Mouse (Mus musculus) midbrain, embryonic 11.5 days (tissue): Measurements from ENCODE around the gene Tomm20. TPM values are rescaled to one million over a fixed set of nuclear protein-coding genes. Genes with fewer than 3 reads are reported as not detected.
"Not testable (repeated sequence)": the region's sequence is repeated elsewhere in the genome, so short reads cannot be mapped to it uniquely, and the experiment has no call there.

Experiments used
- ATAC-seq: fragments of 200-750 bp; cut with Nextera tagmentation; 2 replicates; pipeline ENCODE4 v1.8.0; 2017; ENCODE audit warnings: moderate TSS enrichment, moderate library complexity; ENCODE audit not compliant: low FRiP score
- DNase-seq: peaks from one replicate; pipeline ENCODE4 v3.0.0; 2015; ENCODE audit warnings: low spot score; ENCODE audit errors: missing footprints
- H3K27ac ChIP-seq: fragments of 300-500 bp; sonication (generic); 2 replicates; pipeline ENCODE4 v1.5.1; 2014; ENCODE audit warnings: low read depth, low read length
- H3K27me3 ChIP-seq: fragments of 300-500 bp; sonication (generic); 2 replicates; pipeline ENCODE4 v1.6.1; 2014; ENCODE audit warnings: mild to moderate bottlenecking, low read length, moderate library complexity, mixed read lengths; ENCODE audit not compliant: control insufficient read depth, insufficient read depth
- H3K36me3 ChIP-seq: fragments of 300-500 bp; sonication (generic); 2 replicates; pipeline ENCODE4 v1.6.1; 2014; ENCODE audit warnings: mild to moderate bottlenecking, low read length, moderate library complexity, mixed read lengths; ENCODE audit not compliant: control insufficient read depth, insufficient read depth
- H3K4me1 ChIP-seq: fragments of 300-500 bp; sonication (generic); 2 replicates; pipeline ENCODE4 v1.6.1; 2014; ENCODE audit warnings: low read length; ENCODE audit not compliant: control insufficient read depth, insufficient read depth
- H3K4me2 ChIP-seq: fragments of 300-500 bp; sonication (generic); 2 replicates; pipeline ENCODE4 v1.6.1; 2014; ENCODE audit warnings: mild to moderate bottlenecking, moderate library complexity
- H3K4me3 ChIP-seq: fragments of 300-500 bp; sonication (generic); 2 replicates; pipeline ENCODE4 v1.5.1; 2014; ENCODE audit warnings: low read depth, low read length
- H3K9ac ChIP-seq: fragments of 300-500 bp; sonication (generic); 2 replicates; pipeline ENCODE4 v1.6.1; 2014; ENCODE audit warnings: low read length
- H3K9me3 ChIP-seq: fragments of 300-500 bp; sonication (generic); 2 replicates; pipeline ENCODE4 v1.6.1; 2016; ENCODE audit warnings: low read length; ENCODE audit not compliant: control insufficient read depth
- WGBS: fragments of 180-500 bp; shearing (Covaris S2); extraction: QIAGEN DNeasy Blood & Tissue Kit; methylation state at CpG from one replicate; pipeline ENCODE4 v1.1.7; 2014; 5-methylcytosine and 5-hydroxymethylcytosine counted together
- polyA plus RNA-seq: library from polyadenylated mRNA; unstranded; fragments of >200 nt; fragmentation: Nextera tagmentation; extraction: Ambion mirVana; gene quantifications from 2 replicates; pipeline ENCODE4 v1.2.1, GENCODE M21; 2014

Tomm20 gene
- polyA plus RNA-seq, 1 experiment from 2014 or later: 240 TPM

DNA sequence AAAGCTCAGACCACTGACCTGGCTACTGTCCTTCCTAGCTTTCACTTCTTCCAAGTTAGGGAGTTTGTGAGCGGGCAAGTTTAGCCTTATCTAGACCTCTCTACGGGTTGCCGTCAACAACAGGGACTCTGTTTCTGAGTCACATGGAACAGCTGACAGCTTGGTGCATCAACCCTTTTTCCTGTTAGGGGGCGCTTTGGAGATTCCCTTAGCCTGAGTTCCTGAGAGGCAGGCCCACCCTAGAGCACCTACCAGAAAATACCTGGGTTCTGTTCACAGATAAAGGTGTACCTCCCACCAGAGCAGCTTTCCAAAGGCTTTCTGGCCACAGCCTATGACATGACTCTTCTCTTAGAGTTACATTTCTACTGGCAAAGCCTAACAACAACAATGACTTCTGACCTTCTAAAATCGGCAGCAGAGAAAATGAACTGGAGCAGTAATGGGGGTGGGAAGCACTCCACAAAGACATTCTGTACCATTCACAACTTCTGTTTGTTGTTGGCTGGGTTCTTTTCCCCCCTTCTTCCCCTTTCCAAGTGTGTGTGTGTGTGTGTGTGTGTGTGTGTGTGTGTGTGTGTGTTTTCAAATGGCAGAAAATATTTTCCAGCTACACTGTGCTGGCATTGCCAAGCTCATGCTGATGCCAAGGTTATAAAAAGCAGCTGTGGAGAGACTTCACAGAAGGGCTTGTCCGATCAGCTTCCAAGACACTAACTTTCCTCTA, 28.3 kb downstream of the Tomm20 start:
- 66% methylated on average over 6 of the region's 6 CpGs for WGBS
- Histone ChIP-seq H3K4me3 (no peak overlapping the region), H3K27me3 (no peaks in the 10 kb centered on the region), H3K9me3 (no peaks in the 10 kb centered on the region), H3K36me3 (no peaks in the 10 kb centered on the region), H3K4me2 (no peak overlapping the region), H3K4me1 (no peaks in the 10 kb centered on the region; the same call in 1 of the 2 replicates), H3K27ac (no peak overlapping the region), H3K9ac (no peak overlapping the region)
- ATAC-seq: no peak
- DNase-seq: no peak

DNA sequence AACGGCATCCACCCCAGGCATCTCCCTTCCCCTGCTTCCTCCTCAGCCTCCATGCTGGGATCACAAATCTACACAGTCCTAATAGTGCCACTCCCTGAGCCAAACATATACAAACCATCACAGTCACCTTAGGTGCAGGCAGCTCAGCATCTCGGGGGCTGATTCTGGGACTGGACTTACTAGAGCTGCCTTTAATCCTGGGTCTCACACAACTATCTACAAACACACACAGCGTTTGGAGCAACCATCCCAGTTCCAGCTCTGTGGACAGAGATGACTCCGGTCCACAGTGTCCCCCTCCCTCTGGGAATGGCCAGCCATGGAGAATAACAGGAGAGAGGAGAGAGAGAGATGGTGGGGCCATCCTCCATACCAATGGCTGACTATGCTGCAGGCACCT, 29.0 kb downstream of the Tomm20 start:
- no peaks in the 10 kb centered on the region; the same call in 1 of the 2 replicates for H3K4me1 ChIP-seq
- no peak overlapping the region for H3K4me3 ChIP-seq
- H3K9ac ChIP-seq: no peak overlapping the region
- DNase-seq (no peak), ATAC-seq (no peak)
- no peak overlapping the region for H3K4me2 ChIP-seq
- H3K9me3 ChIP-seq: no peaks in the 10 kb centered on the region
- no peaks in the 10 kb centered on the region for H3K36me3 ChIP-seq
- H3K27ac ChIP-seq: no peak overlapping the region
- 87% methylated on average over 4 of the region's 4 CpGs for WGBS
- H3K27me3 ChIP-seq: no peaks in the 10 kb centered on the region

DNA sequence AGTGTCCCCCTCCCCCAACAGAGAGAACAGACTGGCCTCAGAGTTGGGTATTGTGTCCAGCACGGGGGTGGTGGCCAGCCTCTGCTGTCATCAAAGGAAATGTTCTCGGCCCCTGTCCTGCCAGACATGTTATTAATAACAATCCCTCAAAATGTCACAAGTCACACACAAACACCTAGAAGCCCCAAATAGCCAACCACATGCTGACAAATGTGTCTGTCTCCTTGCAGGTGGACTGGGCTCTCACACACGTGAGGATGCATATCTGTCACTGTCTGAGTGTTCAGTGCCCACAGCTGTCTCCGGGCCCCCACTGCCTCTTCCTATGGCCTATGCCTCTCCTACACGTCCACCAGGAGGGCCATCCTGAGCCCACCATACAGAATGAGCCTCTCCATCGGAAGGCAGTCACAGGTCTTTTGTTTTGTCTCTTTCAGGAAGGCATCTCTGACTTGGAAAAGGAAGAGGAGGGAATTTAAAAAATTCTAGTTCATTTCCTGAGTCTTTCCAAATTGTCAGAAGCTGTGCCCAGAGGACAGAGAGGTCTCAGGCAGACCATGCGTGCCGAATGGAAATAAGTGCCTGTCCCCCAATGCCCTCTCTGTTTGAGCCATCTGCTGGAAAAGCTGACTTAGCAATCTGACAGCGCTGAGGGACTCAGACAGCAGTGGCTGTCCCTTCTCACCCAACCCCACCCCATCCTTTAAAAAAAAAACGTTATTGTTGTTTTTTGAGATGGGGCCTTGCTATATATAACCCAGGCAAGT, 30.9 kb downstream of the Tomm20 start:
- no peaks in the 10 kb centered on the region for H3K27me3 ChIP-seq
- H3K9ac ChIP-seq: no peak overlapping the region
- DNase-seq: no peak
- H3K4me1 ChIP-seq: no peaks in the 10 kb centered on the region; the same call in 1 of the 2 replicates
- no peaks in the 10 kb centered on the region for H3K9me3 ChIP-seq
- no peak for ATAC-seq
- no peak overlapping the region for H3K4me3 ChIP-seq
- no peak overlapping the region for H3K27ac ChIP-seq
- no peak overlapping the region for H3K4me2 ChIP-seq
- H3K36me3 ChIP-seq: no peaks in the 10 kb centered on the region
- WGBS: 51% methylated on average over 10 of the region's 10 CpGs

DNA sequence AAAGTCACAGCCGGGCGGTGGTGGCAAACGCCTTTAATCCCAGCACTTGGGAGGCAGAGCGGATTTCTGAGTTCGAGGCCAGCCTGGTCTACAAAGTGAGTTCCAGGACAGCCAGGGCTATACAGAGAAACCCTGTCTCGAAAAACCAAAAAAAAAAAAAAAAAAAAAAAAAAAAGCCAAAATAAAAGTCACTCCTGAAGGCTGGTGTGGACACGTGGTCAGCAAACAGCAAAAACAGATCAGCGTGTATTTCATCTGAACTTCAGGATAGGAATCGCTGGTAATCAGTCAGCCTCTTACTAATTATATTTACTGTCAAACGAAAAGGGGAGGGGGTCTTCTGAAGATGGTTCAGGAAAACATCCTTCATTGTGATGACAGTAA, 31.5 kb downstream of the Tomm20 start:
- H3K36me3 ChIP-seq, H3K27ac ChIP-seq, H3K4me1 ChIP-seq, ATAC-seq, DNase-seq, H3K27me3 ChIP-seq, H3K4me2 ChIP-seq, H3K9me3 ChIP-seq, H3K4me3 ChIP-seq, H3K9ac ChIP-seq: not testable (repeated sequence)
- 75% methylated on average over 10 of the region's 10 CpGs for WGBS

DNA sequence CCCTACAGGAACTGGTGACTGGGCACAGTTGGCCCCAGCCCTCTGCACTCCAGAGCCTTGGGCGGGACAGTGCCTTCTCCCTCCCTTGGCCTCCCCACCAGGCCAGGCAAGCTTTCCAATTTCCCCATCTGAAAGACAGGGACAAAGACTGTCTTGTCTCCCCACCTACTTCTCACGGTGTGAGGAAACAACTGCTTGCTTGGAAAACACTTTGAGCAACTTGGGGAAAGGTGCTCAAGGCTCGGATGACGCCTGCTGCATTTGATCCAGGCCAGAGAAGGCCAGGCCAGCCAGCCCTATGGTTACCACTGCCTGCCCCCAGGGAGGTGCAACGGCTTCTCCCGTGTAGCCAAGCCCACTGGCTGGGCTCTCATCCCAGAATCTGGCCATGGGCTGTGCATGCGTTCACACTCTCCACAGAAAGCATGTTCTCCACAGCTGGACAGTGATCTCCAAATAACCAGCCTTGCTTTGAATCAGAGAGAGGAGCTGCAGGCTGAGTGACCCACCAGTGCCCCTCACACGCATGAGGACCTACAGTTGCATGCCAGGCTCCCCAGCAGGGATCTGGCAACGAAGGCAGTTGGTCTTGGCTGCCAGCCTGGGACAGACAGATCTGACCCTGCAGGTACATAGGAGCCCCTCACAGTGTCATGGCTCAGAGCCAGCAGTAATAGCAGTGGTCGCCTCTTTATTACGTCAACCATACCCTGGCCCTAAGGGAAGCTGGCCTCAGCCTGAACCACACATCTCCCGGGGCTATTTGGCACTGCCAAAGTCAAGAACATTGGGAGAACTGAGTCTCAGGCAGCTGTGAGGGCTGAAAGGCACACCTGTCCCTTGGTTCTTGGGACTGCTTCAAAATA, 32.2 kb downstream of the Tomm20 start:
- no peaks in the 10 kb centered on the region for H3K36me3 ChIP-seq
- no peaks in the 10 kb centered on the region; the same call in 1 of the 2 replicates for H3K4me1 ChIP-seq
- no peaks in the 10 kb centered on the region for H3K27me3 ChIP-seq
- H3K9me3 ChIP-seq: no peaks in the 10 kb centered on the region
- no peak for ATAC-seq
- H3K4me3 ChIP-seq: no peak overlapping the region
- DNase-seq: no peak
- no peak overlapping the region for H3K27ac ChIP-seq
- 74% methylated on average over 12 of the region's 12 CpGs for WGBS
- H3K4me2 ChIP-seq: no peak overlapping the region
- no peak overlapping the region for H3K9ac ChIP-seq

DNA sequence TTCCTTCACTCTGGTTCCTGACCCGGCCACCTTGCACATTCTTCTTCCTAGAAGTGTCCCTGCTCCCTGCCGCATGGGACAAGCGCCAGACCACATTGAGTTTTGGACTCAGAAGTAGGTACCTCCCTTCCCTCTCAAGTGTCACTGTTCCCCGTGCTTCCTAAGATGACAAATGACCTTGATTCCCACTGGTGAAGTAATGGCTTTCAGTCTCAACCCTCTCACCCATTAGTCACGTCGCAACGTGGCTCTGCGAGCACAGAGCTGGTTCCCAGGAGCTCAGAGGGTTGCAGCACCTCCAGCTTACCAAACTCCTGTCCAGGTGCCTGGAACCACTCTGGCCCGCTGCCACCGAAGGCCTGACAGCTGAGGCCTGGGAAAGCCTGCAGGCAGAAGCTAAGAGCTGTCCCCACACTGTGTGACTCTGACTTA, 36.3 kb downstream of the Tomm20 start:
- Histone ChIP-seq H3K27me3 (no peaks in the 10 kb centered on the region), H3K4me1 (no peaks in the 10 kb centered on the region; the same call in 1 of the 2 replicates), H3K4me3 (no peak overlapping the region), H3K4me2 (no peak overlapping the region), H3K36me3 (no peaks in the 10 kb centered on the region), H3K27ac (no peak overlapping the region), H3K9me3 (no peaks in the 10 kb centered on the region), H3K9ac (no peak overlapping the region)
- WGBS: 82% methylated on average over 10 of the region's 10 CpGs
- ATAC-seq: no peak
- no peak for DNase-seq

DNA sequence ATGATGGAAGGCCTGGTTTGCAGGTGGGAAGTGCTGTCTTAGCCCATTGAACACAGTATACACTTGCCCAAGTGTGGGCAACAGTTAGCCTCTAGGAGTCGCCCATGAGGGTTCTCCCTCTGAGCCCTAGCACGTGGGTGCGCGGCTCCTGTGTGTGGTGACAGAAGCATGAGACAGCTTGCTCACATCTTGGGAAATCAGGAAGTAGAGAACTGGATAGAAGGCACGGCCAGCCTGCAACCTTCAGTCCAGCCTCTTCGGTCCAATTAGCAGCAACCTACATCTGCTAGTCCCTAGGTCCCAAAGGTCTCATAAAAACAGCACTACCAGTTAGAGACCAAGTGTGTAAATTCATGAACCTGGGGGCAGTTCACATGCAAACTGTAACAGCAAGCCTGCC, 36.8 kb downstream of the Tomm20 start:
- ATAC-seq: no peak
- H3K9ac ChIP-seq: no peak overlapping the region
- no peak overlapping the region for H3K4me3 ChIP-seq
- H3K36me3 ChIP-seq: no peaks in the 10 kb centered on the region
- DNase-seq: no peak
- H3K27ac ChIP-seq: no peak overlapping the region
- WGBS: 78% methylated on average over 6 of the region's 6 CpGs
- H3K9me3 ChIP-seq: no peaks in the 10 kb centered on the region
- no peaks in the 10 kb centered on the region for H3K4me1 ChIP-seq
- H3K27me3 ChIP-seq: no peaks in the 10 kb centered on the region
- no peak overlapping the region for H3K4me2 ChIP-seq

DNA sequence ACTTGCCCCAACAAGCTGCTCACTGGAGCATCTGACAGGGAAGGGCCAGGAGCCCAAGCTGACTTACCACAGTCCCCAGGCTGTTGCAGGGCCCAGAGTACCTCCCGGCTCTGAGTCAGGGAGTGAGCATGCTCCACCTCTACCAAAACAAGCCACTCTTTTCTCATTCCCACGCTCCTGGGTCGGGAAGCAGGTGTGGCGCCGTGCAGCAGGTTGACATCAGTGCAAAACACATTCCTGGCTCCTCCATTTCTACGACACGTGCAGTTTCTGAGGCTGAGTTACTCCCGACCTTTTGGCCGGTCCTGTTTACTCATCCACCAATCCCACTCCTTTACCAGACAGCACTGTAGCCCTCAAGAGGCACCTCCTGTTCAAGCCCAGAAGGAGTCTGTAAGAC, 37.7 kb downstream of the Tomm20 start:
- Histone ChIP-seq H3K4me3 (no peak overlapping the region), H3K27me3 (no peaks in the 10 kb centered on the region), H3K27ac (no peak overlapping the region), H3K4me2 (no peak overlapping the region), H3K4me1 (no peaks in the 10 kb centered on the region), H3K9ac (no peak overlapping the region), H3K36me3 (no peaks in the 10 kb centered on the region), H3K9me3 (no peaks in the 10 kb centered on the region)
- DNase-seq (no peak), ATAC-seq (no peak)
- 84% methylated on average over 9 of the region's 9 CpGs for WGBS
